Comparison of ENCODE assay signal across 8 mouse cellular contexts in the genomic region with DNA sequence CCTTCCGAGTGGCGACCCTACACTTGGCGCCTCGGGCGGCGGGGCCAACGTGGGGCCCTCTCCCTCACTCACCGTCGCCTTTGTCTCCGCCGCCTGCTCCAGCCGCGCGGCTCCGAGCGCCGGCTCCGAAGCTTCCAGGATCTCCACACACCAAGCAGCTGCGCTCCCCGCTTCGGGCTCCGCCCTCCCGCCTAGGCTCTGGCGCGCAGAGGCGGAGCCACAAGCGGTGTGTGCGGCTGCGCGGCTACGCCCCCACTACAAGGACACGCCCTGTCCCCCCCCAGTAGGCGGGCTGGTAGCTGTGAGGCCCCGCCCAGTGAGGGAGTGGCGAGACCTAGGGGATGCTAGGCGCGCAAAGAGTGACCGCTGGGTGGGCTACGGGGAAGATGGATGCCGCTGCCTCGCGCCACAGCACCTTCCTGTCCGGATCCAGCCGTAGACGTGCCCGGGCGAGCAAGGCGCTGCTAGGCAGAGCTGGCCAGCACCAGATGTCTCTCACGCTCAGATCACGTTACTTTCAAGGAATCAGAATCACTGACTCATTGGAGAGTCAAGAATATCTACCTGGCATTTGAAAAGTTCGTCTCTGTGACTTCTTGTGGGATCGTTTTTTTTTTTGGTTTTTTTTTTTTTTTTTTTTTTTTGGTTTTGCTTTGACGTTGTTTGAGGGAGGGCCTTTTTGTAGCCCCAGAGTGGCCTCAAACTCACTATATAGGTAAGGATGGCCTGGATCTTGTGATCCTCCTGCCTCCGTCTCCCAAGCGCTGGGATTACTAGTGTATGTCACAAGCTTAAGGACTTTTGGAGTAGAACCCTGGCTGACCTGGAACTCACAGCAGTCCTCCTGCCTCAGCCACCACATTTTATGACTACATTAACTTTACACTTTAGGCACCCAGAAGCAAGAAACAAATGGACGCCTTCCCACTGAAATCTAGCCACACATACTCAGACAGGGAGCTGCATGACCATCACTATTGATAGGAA. TPM values are rescaled to one million over a fixed set of nuclear protein-coding genes. Genes with fewer than 3 reads are reported as not detected.
DNase-seq lines count a peak whose midpoint lies in the region; ATAC-seq and TF ChIP-seq lines count a peak whose summit lies in the region.

A gene (minus strand): TSS at position 188 of the 987 bp plus-strand sequence.

- H3K36me3 ChIP-seq in embryonic facial prominence, embryonic 15.5 days, result peaks cover 3% of the 10 kb centered on the region; the same call in 1 of the 2 replicates
- H3K36me3 ChIP-seq in limb, embryonic 14.5 days (ENCODE audit: control insufficient read depth, insufficient read depth, low read length), result no peaks in the 10 kb centered on the region
- no peaks in the 10 kb centered on the region for H3K36me3 ChIP-seq in midbrain, postnatal 0 days (ENCODE audit: insufficient read depth, low read length)

- H3K27me3 ChIP-seq in embryonic facial prominence, embryonic 15.5 days, result no peaks in the 10 kb centered on the region
- no peaks in the 10 kb centered on the region for H3K27me3 ChIP-seq in limb, embryonic 14.5 days (ENCODE audit: control insufficient read depth, insufficient read depth, low read length)
- H3K27me3 ChIP-seq in midbrain, postnatal 0 days (ENCODE audit: insufficient read depth, low read length), result no peaks in the 10 kb centered on the region

- peak within 1 kb of the TSS; percentile 92 for H3K9ac ChIP-seq in embryonic facial prominence, embryonic 15.5 days
- peak within 1 kb of the TSS; percentile 89 for H3K9ac ChIP-seq in limb, embryonic 14.5 days (ENCODE audit: low read depth, low read length, severe bottlenecking)
- peak within 1 kb of the TSS; percentile 95 for H3K9ac ChIP-seq in midbrain, postnatal 0 days (replicated peaks; ENCODE audit: low read length, poor library complexity, severe bottlenecking)

- H3K9me3 ChIP-seq in embryonic facial prominence, embryonic 15.5 days (replicated peaks), result no peaks in the 10 kb centered on the region
- H3K9me3 ChIP-seq in limb, embryonic 14.5 days (ENCODE audit: control insufficient read depth, low read length), result no peaks in the 10 kb centered on the region
- H3K9me3 ChIP-seq in midbrain, postnatal 0 days (ENCODE audit: low read length), result no peaks in the 10 kb centered on the region

- peak; percentile 91; the same call in 1 of the 2 replicates for TF ChIP-seq POLR2A in bone marrow, adult 2 months (IDR thresholded peaks at IDR 0.05; ENCODE audit: borderline replicate concordance, control insufficient read depth, low read depth, low read length)
- TF ChIP-seq POLR2A in limb, embryonic 14.5 days (IDR thresholded peaks at IDR 0.05; ENCODE audit: borderline replicate concordance, extremely low read depth, insufficient read depth, insufficient read length), result peak; percentile 93

- ATAC-seq in embryonic facial prominence, embryonic 15.5 days (ENCODE audit: insufficient number of reproducible peaks, low FRiP score, low TSS enrichment, low read depth), result peak; percentile 98
- ATAC-seq in limb, embryonic 14.5 days (ENCODE audit: low FRiP score, low read depth), result peak; percentile 98
- ATAC-seq in midbrain, postnatal 0 days (ENCODE audit: low FRiP score), result peak; percentile 98

- 5% methylated on average over 56 of the region's 56 CpGs for WGBS in bone marrow, adult 2 months
- WGBS in embryonic facial prominence, embryonic 15.5 days, result 3% methylated on average over 56 of the region's 56 CpGs
- WGBS in limb, embryonic 14.5 days, result 6% methylated on average over 38 of the region's 56 CpGs
- 4% methylated on average over 52 of the region's 56 CpGs for WGBS in midbrain, postnatal 0 days

- peak within 1 kb of the TSS; percentile 74 for H3K4me2 ChIP-seq in embryonic facial prominence, embryonic 15.5 days (replicated peaks)
- H3K4me2 ChIP-seq in limb, embryonic 14.5 days (replicated peaks; ENCODE audit: low read depth, low read length, severe bottlenecking), result peak within 1 kb of the TSS; percentile 57
- peak within 1 kb of the TSS; percentile 66 for H3K4me2 ChIP-seq in midbrain, postnatal 0 days (ENCODE audit: low read depth, low read length, poor library complexity, severe bottlenecking)

- peaks cover 5% of the 10 kb centered on the region for H3K4me1 ChIP-seq in bone marrow, adult 2 months (ENCODE audit: control insufficient read depth, insufficient read depth, low read length)
- H3K4me1 ChIP-seq in embryonic facial prominence, embryonic 15.5 days, result peaks cover 6% of the 10 kb centered on the region
- peaks cover 15% of the 10 kb centered on the region for H3K4me1 ChIP-seq in limb, embryonic 14.5 days (ENCODE audit: control insufficient read depth, insufficient read depth, low read length)
- H3K4me1 ChIP-seq in midbrain, postnatal 0 days (ENCODE audit: insufficient read depth, low read length), result peaks cover 8% of the 10 kb centered on the region; the same call in 1 of the 2 replicates

- H3K4me3 ChIP-seq in bone marrow, adult 2 months (replicated peaks; ENCODE audit: control insufficient read depth, low read depth, low read length), result peak within 1 kb of the TSS; percentile 87
- peak within 1 kb of the TSS; percentile 85 for H3K4me3 ChIP-seq in embryonic facial prominence, embryonic 15.5 days (replicated peaks)
- peak within 1 kb of the TSS; percentile 91 for H3K4me3 ChIP-seq in limb, embryonic 14.5 days (replicated peaks; ENCODE audit: low read length)
- H3K4me3 ChIP-seq in midbrain, postnatal 0 days (ENCODE audit: low read depth, low read length), result peak within 1 kb of the TSS; percentile 91

- TF ChIP-seq CTCF in bone marrow, adult 2 months (IDR thresholded peaks at IDR 0.05; ENCODE audit: control insufficient read depth, insufficient read depth, low read length), result no peak
- TF ChIP-seq CTCF in midbrain, postnatal 0 days (IDR thresholded peaks at IDR 0.05), result peak; percentile 54

- peak; percentile 96 for DNase-seq in 416B (ENCODE audit: low read depth)
- peak; percentile 96 for DNase-seq in heart, adult 8-10 months (ENCODE audit: low spot score)
- DNase-seq in kidney, adult 9 months, result peak; percentile 97
- DNase-seq in limb, embryonic 14.5 days (ENCODE audit: low spot score), result peak; percentile 98
- peak; percentile 99 for DNase-seq in midbrain, postnatal 0 days (ENCODE audit: low spot score)
- DNase-seq in spleen, postnatal 14 days (ENCODE audit: low spot score in 2 of 2), result peak; percentile 94 to 96

- H3K27ac ChIP-seq in bone marrow, adult 2 months (ENCODE audit: control insufficient read depth, insufficient read depth, low read depth, low read length, poor library complexity), result peak within 1 kb of the TSS; percentile 92
- peak within 1 kb of the TSS; percentile 99 for H3K27ac ChIP-seq in embryonic facial prominence, embryonic 15.5 days (replicated peaks)
- peak within 1 kb of the TSS; percentile 97 for H3K27ac ChIP-seq in limb, embryonic 14.5 days (replicated peaks; ENCODE audit: low read depth, low read length)
- H3K27ac ChIP-seq in midbrain, postnatal 0 days (ENCODE audit: low read depth, low read length), result peak within 1 kb of the TSS; percentile 99

RNA-seq across cellular contexts. Expression of the gene that starts here (rescaled TPM):
- 11.3 and 17.9 TPM in 2 replicates for polyA plus RNA-seq in bone marrow, adult 2 months (2011; ENCODE audit: insufficient read depth, insufficient read length, low replicate concordance, missing spikeins)
- polyA plus RNA-seq in embryonic facial prominence, embryonic 15.5 days (2015; fragmentation: Nextera tagmentation; extraction: Ambion mirVana), result 67.7 and 68.7 TPM in 2 replicates
- 10 to 100 TPM; 20.1 to 22.6 (median 21.7) TPM for total RNA-seq in heart, adult 8-10 months (2022)
- polyA plus RNA-seq in limb, embryonic 14.5 days (2012; rRNA removed), result 51.7 and 65.4 TPM in 2 replicates
- polyA plus RNA-seq in limb, embryonic 14.5 days (2014; fragmentation: Nextera tagmentation; extraction: Ambion mirVana), result 77.7 and 82.5 TPM in 2 replicates
- 134 and 137 TPM in 2 replicates for total RNA-seq in midbrain, postnatal 0 days (2014; rRNA removed)
- polyA plus RNA-seq in midbrain, postnatal 0 days (2015; fragmentation: Nextera tagmentation; extraction: Ambion mirVana), result 130 and 134 TPM in 2 replicates

Comparison
In these comparisons a context has a peak if more than half of its experiments do, and no peak if none do; other contexts are left out.
1. Peak in every context shown above with its lines: DNase-seq, ATAC-seq, H3K4me3 ChIP-seq and H3K27ac ChIP-seq.